Mouse (Mus musculus) myocyte (in vitro differentiated cells): ENCODE measurements around the gene Elk3.

Experiments
- CEBPB ChIP-seq: IDR thresholded peaks from 2 replicates; pipeline ENCODE4 v1.6.1; 2011; ENCODE audit warnings: mild to moderate bottlenecking, moderate library complexity; ENCODE audit not compliant: poor library complexity, insufficient read depth, severe bottlenecking
- E2F4 ChIP-seq: IDR thresholded peaks from one replicate; pipeline ENCODE4 v1.6.1; 2011; ENCODE audit warnings: mild to moderate bottlenecking, control low read depth, moderate library complexity; ENCODE audit not compliant: insufficient read depth
- MAX ChIP-seq: IDR thresholded peaks from one replicate; pipeline ENCODE4 v1.6.1; 2011; ENCODE audit warnings: low read depth, mild to moderate bottlenecking, control low read depth
- MYOD1 ChIP-seq, 3 experiments: IDR thresholded peaks; one replicate each; pipeline ENCODE4 v1.6.1; 2011; ENCODE audit warnings: control low read depth in 2 of 3, low read depth in 2 of 3, mild to moderate bottlenecking in 2 of 3, moderate library complexity in 1 of 3; ENCODE audit not compliant: insufficient read length in 2 of 3, control insufficient read depth in 1 of 3
- MYOG ChIP-seq, 3 experiments: IDR thresholded peaks; one replicate each; pipeline ENCODE4 v1.6.1; 2011; ENCODE audit warnings: control low read depth in 2 of 3, low read depth in 2 of 3, mild to moderate bottlenecking in 2 of 3; ENCODE audit not compliant: insufficient read length in 2 of 3, control insufficient read depth in 1 of 3, insufficient read depth in 1 of 3
- POLR2A ChIP-seq: IDR thresholded peaks from one replicate; pipeline ENCODE4 v1.6.1; 2011; ENCODE audit warnings: low read depth, mild to moderate bottlenecking, control low read depth, moderate library complexity; ENCODE audit not compliant: insufficient read length
- POLR2AphosphoS2 ChIP-seq: IDR thresholded peaks from one replicate; pipeline ENCODE4 v1.6.1; 2011; ENCODE audit warnings: low read depth, control low read depth; ENCODE audit not compliant: insufficient read length
- SRF ChIP-seq: IDR thresholded peaks from one replicate; pipeline ENCODE4 v1.6.1; 2011; ENCODE audit warnings: low read depth; ENCODE audit not compliant: control insufficient read depth, insufficient read length
- TCF12 ChIP-seq: IDR thresholded peaks from one replicate; pipeline ENCODE4 v1.6.1; 2011; ENCODE audit warnings: mild to moderate bottlenecking, control low read depth; ENCODE audit not compliant: poor library complexity, insufficient read depth, severe bottlenecking
- USF1 ChIP-seq: IDR thresholded peaks from one replicate; pipeline ENCODE4 v1.6.1; 2011; ENCODE audit warnings: low read depth, mild to moderate bottlenecking, control low read depth, moderate library complexity

- TF ChIP-seq POLR2A (no peak), SRF (no peak), TCF12 (no peak), POLR2AphosphoS2 (no peak), MAX (no peak), USF1 (no peak), E2F4 (no peak), MYOD1 (IDR thresholded peaks at IDR 0.05; ENCODE audit: control insufficient read depth in 1 of 3, insufficient read length in 2 of 3, low read depth in 2 of 3) (no peak), CEBPB (no peak), MYOG (IDR thresholded peaks at IDR 0.05; ENCODE audit: control insufficient read depth in 1 of 3, insufficient read depth in 1 of 3, insufficient read length in 2 of 3, low read depth in 2 of 3) (no peak)
Measured at GRCm38 (mm10) chr10:93278361-93278760, 32.6 kb downstream of the Elk3 start.
